Mouse (Mus musculus): Measurements from ENCODE around the gene Fgfr1op2. TPM values are rescaled to one million over a fixed set of nuclear protein-coding genes. Genes with fewer than 3 reads are reported as not detected.
A peak's percentile ranks its signal among the peaks of the same experiment; 100 is the strongest.

The Fgfr1op2 gene
- polyA plus RNA-seq, 1 experiment from 2014 or later: 99.2 TPM

- Histone ChIP-seq H3K27me3 (replicated peaks; ENCODE audit: insufficient read depth, low read length) (no peaks in the 10 kb centered on the region), H3K9ac (replicated peaks; ENCODE audit: low read depth) (no peak overlapping the region), H3K9me3 (ENCODE audit: low read length) (no peaks in the 10 kb centered on the region), H3K36me3 (ENCODE audit: insufficient read depth, low read length) (no peaks in the 10 kb centered on the region), H3K4me3 (ENCODE audit: low read depth, low read length) (no peak overlapping the region), H3K4me1 (ENCODE audit: insufficient read depth, low read depth, low read length) (no peaks in the 10 kb centered on the region; the same call in 1 of the 2 replicates), H3K27ac (ENCODE audit: low read length) (no peak overlapping the region), H3K4me2 (replicated peaks; ENCODE audit: low read depth, low read length) (no peak overlapping the region)
- DNase-seq (ENCODE audit: low spot score) (no peak), ATAC-seq (no peak)
- TF ChIP-seq CTCF (IDR thresholded peaks at IDR 0.05) (no peak), EP300 (IDR thresholded peaks at IDR 0.05) (no peak)
These were observed 4.9 kb upstream of the Fgfr1op2 start for GRCm38 (mm10) chr6:146572073-146572472.

DNA sequence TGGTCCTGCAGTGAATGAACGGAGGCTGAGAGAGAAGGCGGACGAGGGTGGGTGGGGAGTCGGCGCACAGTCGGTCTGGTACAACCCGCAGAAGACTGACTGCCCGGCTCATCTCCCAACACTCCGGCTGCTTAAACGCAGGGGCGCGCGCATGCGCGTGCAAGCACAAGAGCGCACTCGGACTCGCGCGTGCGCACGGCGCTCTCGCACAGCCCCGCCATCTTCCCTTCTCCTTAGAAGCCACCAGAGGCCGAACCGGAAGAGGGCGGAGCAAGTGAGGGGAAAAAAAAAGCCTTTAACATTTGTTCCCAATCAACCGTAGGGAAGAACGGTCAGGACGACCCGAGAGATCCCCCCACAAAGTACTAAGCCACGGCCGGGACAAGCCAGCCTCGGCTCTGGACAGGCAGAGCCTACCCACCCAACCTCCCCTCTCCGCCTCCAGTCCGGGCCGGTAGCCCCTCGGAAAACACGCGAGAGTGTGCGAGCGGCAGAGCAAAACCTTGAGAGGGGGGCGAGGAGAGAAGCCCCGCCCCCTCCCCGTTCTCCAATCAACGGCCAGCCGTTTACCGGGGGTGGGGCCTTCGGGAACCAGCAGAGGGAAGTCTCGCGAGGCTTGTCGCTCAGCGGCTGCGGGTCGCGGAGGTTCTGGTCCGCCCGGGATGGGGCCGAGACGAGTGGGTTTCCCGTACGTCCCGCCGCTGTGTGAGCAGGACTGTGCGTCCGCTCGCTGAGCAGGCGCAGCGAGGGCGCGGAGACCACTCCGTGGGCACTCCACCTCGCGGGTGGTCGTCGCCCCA, 507 bp downstream of the Fgfr1op2 start, which contains the start of gene Ints13:
Gene Ints13 (minus strand): TSS at position 526 of the 800 bp plus-strand sequence.
- H3K4me2 ChIP-seq (replicated peaks; ENCODE audit: low read depth, low read length): peak within 1 kb of the TSS; percentile 94
- peak within 1 kb of the TSS; percentile 99 for H3K27ac ChIP-seq (ENCODE audit: low read length)
- TF ChIP-seq CTCF (IDR thresholded peaks at IDR 0.05) (no peak; the same call in 1 of the 2 replicates), EP300 (IDR thresholded peaks at IDR 0.05) (peak; percentile 44; the same call in 1 of the 2 replicates)
- peak within 1 kb of the TSS; percentile 98 for H3K9ac ChIP-seq (replicated peaks; ENCODE audit: low read depth)
- WGBS: 1% methylated on average over 76 of the region's 77 CpGs
- no peaks in the 10 kb centered on the region for H3K27me3 ChIP-seq (replicated peaks; ENCODE audit: insufficient read depth, low read length)
- no peaks in the 10 kb centered on the region for H3K36me3 ChIP-seq (ENCODE audit: insufficient read depth, low read length)
- peak; percentile 94 for ATAC-seq
- no peaks in the 10 kb centered on the region for H3K9me3 ChIP-seq (ENCODE audit: low read length)
- H3K4me1 ChIP-seq (ENCODE audit: insufficient read depth, low read depth, low read length): peaks cover 4% of the 10 kb centered on the region; the same call in 1 of the 2 replicates
- peak within 1 kb of the TSS; percentile 91 for H3K4me3 ChIP-seq (ENCODE audit: low read depth, low read length)
- DNase-seq (ENCODE audit: low spot score): peak; percentile 100

GRCm38 (mm10) chr6:146578111-146578531, 1.1 kb downstream of the Fgfr1op2 start:
- Histone ChIP-seq H3K9me3 (ENCODE audit: low read length) (no peaks in the 10 kb centered on the region), H3K27ac (ENCODE audit: low read length) (peak overlapping the region; percentile 99), H3K9ac (replicated peaks; ENCODE audit: low read depth) (peak overlapping the region; percentile 98), H3K36me3 (ENCODE audit: insufficient read depth, low read length) (no peaks in the 10 kb centered on the region), H3K4me1 (ENCODE audit: insufficient read depth, low read depth, low read length) (peaks cover 4% of the 10 kb centered on the region; the same call in 1 of the 2 replicates), H3K4me3 (ENCODE audit: low read depth, low read length) (peak overlapping the region; percentile 91), H3K4me2 (replicated peaks; ENCODE audit: low read depth, low read length) (peak overlapping the region; percentile 75), H3K27me3 (replicated peaks; ENCODE audit: insufficient read depth, low read length) (no peaks in the 10 kb centered on the region)
- DNase-seq (ENCODE audit: low spot score): peak; percentile 91
- peak; percentile 79 for ATAC-seq
- TF ChIP-seq CTCF (IDR thresholded peaks at IDR 0.05) (no peak), EP300 (IDR thresholded peaks at IDR 0.05) (no peak)
- 1% methylated on average over 21 of the region's 22 CpGs for WGBS

- Histone ChIP-seq H3K9ac (replicated peaks; ENCODE audit: low read depth) (peak overlapping the region; percentile 98), H3K4me3 (ENCODE audit: low read depth, low read length) (peak overlapping the region; percentile 91), H3K27me3 (replicated peaks; ENCODE audit: insufficient read depth, low read length) (no peaks in the 10 kb centered on the region), H3K4me1 (ENCODE audit: insufficient read depth, low read depth, low read length) (peaks cover 4% of the 10 kb centered on the region; the same call in 1 of the 2 replicates), H3K9me3 (ENCODE audit: low read length) (no peaks in the 10 kb centered on the region), H3K4me2 (replicated peaks; ENCODE audit: low read depth, low read length) (peak overlapping the region; percentile 75), H3K36me3 (ENCODE audit: insufficient read depth, low read length) (no peaks in the 10 kb centered on the region), H3K27ac (ENCODE audit: low read length) (peak overlapping the region; percentile 99)
- peak; percentile 42 for DNase-seq (ENCODE audit: low spot score)
- TF ChIP-seq EP300 (IDR thresholded peaks at IDR 0.05): no peak
- TF ChIP-seq CTCF (IDR thresholded peaks at IDR 0.05): no peak
- WGBS: 4% methylated on average over 7 of the region's 7 CpGs
- ATAC-seq: no peak
These were observed 1.6 kb downstream of the Fgfr1op2 start for GRCm38 (mm10) chr6:146578586-146578985.

- H3K27ac ChIP-seq (ENCODE audit: low read length): no peak overlapping the region
- H3K36me3 ChIP-seq (ENCODE audit: insufficient read depth, low read length): no peaks in the 10 kb centered on the region
- DNase-seq (ENCODE audit: low spot score): peak; percentile 40
- TF ChIP-seq EP300 (IDR thresholded peaks at IDR 0.05): no peak
- TF ChIP-seq CTCF (IDR thresholded peaks at IDR 0.05): no peak
- H3K9me3 ChIP-seq (ENCODE audit: low read length): no peaks in the 10 kb centered on the region
- H3K27me3 ChIP-seq (replicated peaks; ENCODE audit: insufficient read depth, low read length): no peaks in the 10 kb centered on the region
- H3K9ac ChIP-seq (replicated peaks; ENCODE audit: low read depth): no peak overlapping the region
- 12% methylated on average over 2 of the region's 2 CpGs for WGBS
- H3K4me2 ChIP-seq (replicated peaks; ENCODE audit: low read depth, low read length): no peak overlapping the region
- no peak for ATAC-seq
- H3K4me1 ChIP-seq (ENCODE audit: insufficient read depth, low read depth, low read length): peaks cover 4% of the 10 kb centered on the region; the same call in 1 of the 2 replicates
- H3K4me3 ChIP-seq (ENCODE audit: low read depth, low read length): no peak overlapping the region
These were observed 3.5 kb downstream of the Fgfr1op2 start for GRCm38 (mm10) chr6:146580381-146580926.

GRCm38 (mm10) chr6:146583366-146584046, 6.5 kb downstream of the Fgfr1op2 start:
- TF ChIP-seq CTCF (IDR thresholded peaks at IDR 0.05): no peak
- TF ChIP-seq EP300 (IDR thresholded peaks at IDR 0.05): no peak
- DNase-seq (ENCODE audit: low spot score) (no peak), ATAC-seq (no peak)
- no peak overlapping the region for H3K4me2 ChIP-seq (replicated peaks; ENCODE audit: low read depth, low read length)
- H3K27me3 ChIP-seq (replicated peaks; ENCODE audit: insufficient read depth, low read length): no peaks in the 10 kb centered on the region
- H3K9ac ChIP-seq (replicated peaks; ENCODE audit: low read depth): no peak overlapping the region
- H3K36me3 ChIP-seq (ENCODE audit: insufficient read depth, low read length): peaks cover 11% of the 10 kb centered on the region; the same call in 1 of the 2 replicates
- H3K4me3 ChIP-seq (ENCODE audit: low read depth, low read length): no peak overlapping the region
- peaks cover 4% of the 10 kb centered on the region; the same call in 1 of the 2 replicates for H3K4me1 ChIP-seq (ENCODE audit: insufficient read depth, low read depth, low read length)
- H3K9me3 ChIP-seq (ENCODE audit: low read length): no peaks in the 10 kb centered on the region
- H3K27ac ChIP-seq (ENCODE audit: low read length): no peak overlapping the region
- WGBS: 70% methylated on average over 2 of the region's 2 CpGs
